8 mouse cellular contexts compared by ENCODE assay signal in genomic region chr4:107879254-107880050, GRCm38 (mm10). TPM values are rescaled to one million over a fixed set of nuclear protein-coding genes. Genes with fewer than 3 reads are reported as not detected.
A peak's percentile ranks its signal among the peaks of the same experiment; 100 is the strongest.
DNase-seq lines count a peak whose midpoint lies in the region; ATAC-seq and TF ChIP-seq lines count a peak whose summit lies in the region.

TSS of gene Magoh (plus strand) at chr4:107879755.

- ATAC-seq in forebrain, embryonic 12.5 days (ENCODE audit: low FRiP score), result peak; percentile 94
- peak; percentile 96 for ATAC-seq in heart, postnatal 0 days (ENCODE audit: insufficient read depth, low read depth)
- ATAC-seq in liver, embryonic 16.5 days (ENCODE audit: low read depth), result peak; percentile 97
- ATAC-seq in neural tube, embryonic 13.5 days (ENCODE audit: low read depth), result peak; percentile 96

- H3K4me2 ChIP-seq in forebrain, embryonic 12.5 days, result peak within 1 kb of the TSS; percentile 85
- H3K4me2 ChIP-seq in heart, postnatal 0 days (ENCODE audit: low read depth, low read length), result peak within 1 kb of the TSS; percentile 86
- peak within 1 kb of the TSS; percentile 83 for H3K4me2 ChIP-seq in liver, embryonic 16.5 days (ENCODE audit: low read depth, low read length)
- H3K4me2 ChIP-seq in neural tube, embryonic 13.5 days, result peak within 1 kb of the TSS; percentile 89

- peak; percentile 99 for DNase-seq in c-Kit-positive CD71-positive TER-119-positive erythroid progenitor cells, embryonic 14.5 days (ENCODE audit: low spot score)
- DNase-seq in heart, postnatal 0 days (ENCODE audit: low spot score), result peak; percentile 96
- DNase-seq in kidney, postnatal 4 days, result peak; percentile 99

- no peaks in the 10 kb centered on the region for H3K9me3 ChIP-seq in E14TG2a.4 (ENCODE audit: low read length)
- no peaks in the 10 kb centered on the region for H3K9me3 ChIP-seq in forebrain, embryonic 12.5 days
- H3K9me3 ChIP-seq in heart, postnatal 0 days (replicated peaks; ENCODE audit: control insufficient read depth, low read length), result no peaks in the 10 kb centered on the region
- no peaks in the 10 kb centered on the region for H3K9me3 ChIP-seq in liver, embryonic 16.5 days (replicated peaks; ENCODE audit: control insufficient read depth, low read length)
- H3K9me3 ChIP-seq in neural tube, embryonic 13.5 days, result no peaks in the 10 kb centered on the region

- peaks cover 44% of the 10 kb centered on the region for H3K4me1 ChIP-seq in E14TG2a.4 (replicated peaks; ENCODE audit: low read depth, low read length)
- H3K4me1 ChIP-seq in forebrain, embryonic 12.5 days, result peaks cover 17% of the 10 kb centered on the region
- H3K4me1 ChIP-seq in heart, postnatal 0 days (ENCODE audit: control insufficient read depth, insufficient read depth), result peaks cover 8% of the 10 kb centered on the region
- H3K4me1 ChIP-seq in liver, embryonic 16.5 days (ENCODE audit: control insufficient read depth, low read depth, low read length), result peaks cover 15% of the 10 kb centered on the region
- peaks cover 20% of the 10 kb centered on the region for H3K4me1 ChIP-seq in neural tube, embryonic 13.5 days (replicated peaks)
- peaks cover 4% of the 10 kb centered on the region; the same call in 1 of the 2 replicates for H3K4me1 ChIP-seq in testis, adult 2 months (ENCODE audit: control insufficient read depth, insufficient read depth, low read length)

- H3K4me3 ChIP-seq in E14TG2a.4 (replicated peaks; ENCODE audit: low read length), result peak within 1 kb of the TSS; percentile 95
- peak within 1 kb of the TSS; percentile 83 for H3K4me3 ChIP-seq in forebrain, embryonic 12.5 days (replicated peaks)
- H3K4me3 ChIP-seq in heart, postnatal 0 days (ENCODE audit: low read depth, low read length), result peak within 1 kb of the TSS; percentile 88
- peak within 1 kb of the TSS; percentile 89 for H3K4me3 ChIP-seq in liver, embryonic 16.5 days (ENCODE audit: low read depth, low read length)
- H3K4me3 ChIP-seq in neural tube, embryonic 13.5 days, result peak within 1 kb of the TSS; percentile 70
- peak within 1 kb of the TSS; percentile 99 for H3K4me3 ChIP-seq in testis, adult 2 months (ENCODE audit: control insufficient read depth, low read depth, low read length)

- no peaks in the 10 kb centered on the region for H3K27me3 ChIP-seq in E14TG2a.4 (ENCODE audit: insufficient read depth, low read length)
- no peaks in the 10 kb centered on the region for H3K27me3 ChIP-seq in forebrain, embryonic 12.5 days
- no peaks in the 10 kb centered on the region for H3K27me3 ChIP-seq in heart, postnatal 0 days (ENCODE audit: control insufficient read depth, insufficient read depth, low read length)
- no peaks in the 10 kb centered on the region for H3K27me3 ChIP-seq in liver, embryonic 16.5 days (ENCODE audit: control insufficient read depth, insufficient read depth, low read depth, low read length)
- H3K27me3 ChIP-seq in neural tube, embryonic 13.5 days, result no peaks in the 10 kb centered on the region
- H3K27me3 ChIP-seq in testis, adult 2 months (ENCODE audit: control insufficient read depth, insufficient read depth, low read length), result no peaks in the 10 kb centered on the region

- 4% methylated on average over 48 of the region's 48 CpGs for WGBS in forebrain, embryonic 12.5 days
- WGBS in heart, postnatal 0 days, result 3% methylated on average over 47 of the region's 48 CpGs
- 2% methylated on average over 48 of the region's 48 CpGs for WGBS in liver, embryonic 16.5 days (ENCODE audit: insufficient replicate concordance)
- 3% methylated on average over 48 of the region's 48 CpGs for WGBS in neural tube, embryonic 13.5 days

- no peak for TF ChIP-seq EP300 in heart, postnatal 0 days (IDR thresholded peaks at IDR 0.05; ENCODE audit: low read depth)

- TF ChIP-seq CTCF in E14TG2a.4 (conservative IDR thresholded peaks at IDR 0.05; ENCODE audit: low read length), result no peak
- no peak for TF ChIP-seq CTCF in heart, postnatal 0 days (IDR thresholded peaks at IDR 0.05; ENCODE audit: low read depth)
- TF ChIP-seq CTCF in testis, adult 2 months (IDR thresholded peaks at IDR 0.05; ENCODE audit: control insufficient read depth, insufficient read depth, insufficient replicate concordance, low read depth, low read length), result no peak

- TF ChIP-seq POLR2A in testis, adult 2 months (IDR thresholded peaks at IDR 0.05; ENCODE audit: control insufficient read depth, low read depth, low read length), result peak; percentile 98

- peaks cover 38% of the 10 kb centered on the region for H3K36me3 ChIP-seq in E14TG2a.4 (ENCODE audit: insufficient read depth, low read length)
- H3K36me3 ChIP-seq in forebrain, embryonic 12.5 days (replicated peaks), result peaks cover 32% of the 10 kb centered on the region
- peaks cover 28% of the 10 kb centered on the region for H3K36me3 ChIP-seq in heart, postnatal 0 days (replicated peaks; ENCODE audit: control insufficient read depth, insufficient read depth, low read length)
- peaks cover 12% of the 10 kb centered on the region for H3K36me3 ChIP-seq in liver, embryonic 16.5 days (ENCODE audit: control insufficient read depth, insufficient read depth)
- H3K36me3 ChIP-seq in neural tube, embryonic 13.5 days, result peaks cover 36% of the 10 kb centered on the region
- no peaks in the 10 kb centered on the region; the same call in 1 of the 2 replicates for H3K36me3 ChIP-seq in testis, adult 2 months (ENCODE audit: control insufficient read depth, insufficient read depth, low read length)

- H3K9ac ChIP-seq in forebrain, embryonic 12.5 days, result peak within 1 kb of the TSS; percentile 73
- H3K9ac ChIP-seq in heart, postnatal 0 days (replicated peaks; ENCODE audit: low read depth, low read length), result peak within 1 kb of the TSS; percentile 87
- H3K9ac ChIP-seq in liver, embryonic 16.5 days (ENCODE audit: low read depth, low read length), result peak within 1 kb of the TSS; percentile 84
- peak within 1 kb of the TSS; percentile 86 for H3K9ac ChIP-seq in neural tube, embryonic 13.5 days

- H3K27ac ChIP-seq in forebrain, embryonic 12.5 days, result 0 out of 2 replicates have a peak within 1 kb of the TSS, but pooled peaks have one; percentile 50
- peak within 1 kb of the TSS; percentile 77 for H3K27ac ChIP-seq in heart, postnatal 0 days (ENCODE audit: low read depth)
- peak within 1 kb of the TSS; percentile 73 for H3K27ac ChIP-seq in liver, embryonic 16.5 days (ENCODE audit: low read length)
- H3K27ac ChIP-seq in neural tube, embryonic 13.5 days (replicated peaks), result peak within 1 kb of the TSS; percentile 76
- peak within 1 kb of the TSS; percentile 87 for H3K27ac ChIP-seq in testis, adult 2 months (ENCODE audit: control insufficient read depth, insufficient read depth, low read depth, low read length)

RNA-seq across cellular contexts. Expression of gene Magoh, which starts in this region (rescaled TPM):
- 232 and 233 TPM in 2 replicates for polyA plus RNA-seq in forebrain, embryonic 12.5 days (2016; fragmentation: Nextera tagmentation; extraction: Ambion mirVana)
- 28.9 and 61.5 TPM in 2 replicates for total RNA-seq in heart, postnatal 0 days (2014; rRNA removed; ENCODE audit: low replicate concordance)
- polyA plus RNA-seq in heart, postnatal 0 days (2015; fragmentation: Nextera tagmentation; extraction: Ambion mirVana), result 84.4 and 86.3 TPM in 2 replicates
- polyA plus RNA-seq in liver, embryonic 16.5 days (2015; fragmentation: Nextera tagmentation; extraction: Ambion mirVana), result 58.5 and 76.7 TPM in 2 replicates
- polyA plus RNA-seq in neural tube, embryonic 13.5 days (2015; fragmentation: Nextera tagmentation; extraction: Ambion mirVana), result 146 and 149 TPM in 2 replicates
- polyA plus RNA-seq in testis, adult 2 months (2012; rRNA removed), result 27.1 and 28.4 TPM in 2 replicates

Comparison
In these comparisons a context has a peak if more than half of its experiments do, and no peak if none do; other contexts are left out.
1. Peak in every context shown above with its lines: DNase-seq, ATAC-seq, H3K4me3 ChIP-seq and H3K27ac ChIP-seq.